Mouse (Mus musculus): ENCODE data around the gene Synj2.
A peak's percentile ranks its signal among the peaks of the same experiment; 100 is the strongest.

Synj2 gene

DNA sequence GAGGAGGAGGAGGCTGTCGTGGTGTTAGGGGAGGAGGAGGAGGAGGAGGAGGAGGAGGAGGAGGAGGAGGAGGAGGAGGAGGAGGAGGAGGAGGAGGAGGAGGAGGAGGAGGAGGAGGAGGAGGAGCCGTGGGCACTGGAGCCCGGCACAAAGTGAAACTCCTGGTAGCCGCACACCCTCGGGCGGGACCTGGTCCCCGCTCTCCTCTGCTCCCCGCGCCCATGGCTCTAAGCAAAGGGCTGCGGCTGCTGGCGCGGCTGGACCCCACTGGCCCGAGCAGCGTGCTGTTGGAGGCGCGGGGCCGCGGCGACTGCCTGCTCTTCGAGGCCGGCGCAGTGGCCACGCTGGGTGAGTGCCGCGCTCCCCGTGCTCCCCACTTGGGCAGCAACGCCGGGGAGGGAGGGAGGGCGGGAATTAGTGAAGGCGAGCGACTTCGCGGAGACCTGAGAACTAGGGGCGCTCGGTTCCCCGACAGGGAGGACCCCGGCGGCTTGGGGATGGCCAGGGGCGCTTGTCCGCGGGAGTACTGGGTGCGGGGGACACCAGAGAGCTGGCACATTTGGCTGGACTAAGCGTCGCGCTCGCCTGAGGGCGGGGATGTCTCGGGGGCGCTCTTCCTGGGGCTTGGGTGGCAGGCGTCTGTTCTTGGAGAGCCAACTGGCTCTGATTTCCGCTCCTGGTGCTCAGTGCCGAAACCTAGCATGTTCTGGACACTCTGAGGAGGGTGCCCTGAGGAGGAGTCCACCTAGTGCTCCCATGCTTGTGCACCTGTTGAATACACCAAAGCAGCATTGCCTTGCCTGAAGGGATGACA is at the start of gene Synj2:
TSS of gene Synj2 (plus strand) at position 51 of the 814 bp plus-strand sequence.
- DNase-seq (ENCODE audit: low read depth, low spot score) = peak; percentile 65
- Histone ChIP-seq H3K27me3 (ENCODE audit: control insufficient read depth, insufficient read depth, low read length, poor library complexity, severe bottlenecking) (no peaks in the 10 kb centered on the region), H3K36me3 (ENCODE audit: control insufficient read depth, insufficient read depth, low read length, poor library complexity, severe bottlenecking) (no peaks in the 10 kb centered on the region)

DNA sequence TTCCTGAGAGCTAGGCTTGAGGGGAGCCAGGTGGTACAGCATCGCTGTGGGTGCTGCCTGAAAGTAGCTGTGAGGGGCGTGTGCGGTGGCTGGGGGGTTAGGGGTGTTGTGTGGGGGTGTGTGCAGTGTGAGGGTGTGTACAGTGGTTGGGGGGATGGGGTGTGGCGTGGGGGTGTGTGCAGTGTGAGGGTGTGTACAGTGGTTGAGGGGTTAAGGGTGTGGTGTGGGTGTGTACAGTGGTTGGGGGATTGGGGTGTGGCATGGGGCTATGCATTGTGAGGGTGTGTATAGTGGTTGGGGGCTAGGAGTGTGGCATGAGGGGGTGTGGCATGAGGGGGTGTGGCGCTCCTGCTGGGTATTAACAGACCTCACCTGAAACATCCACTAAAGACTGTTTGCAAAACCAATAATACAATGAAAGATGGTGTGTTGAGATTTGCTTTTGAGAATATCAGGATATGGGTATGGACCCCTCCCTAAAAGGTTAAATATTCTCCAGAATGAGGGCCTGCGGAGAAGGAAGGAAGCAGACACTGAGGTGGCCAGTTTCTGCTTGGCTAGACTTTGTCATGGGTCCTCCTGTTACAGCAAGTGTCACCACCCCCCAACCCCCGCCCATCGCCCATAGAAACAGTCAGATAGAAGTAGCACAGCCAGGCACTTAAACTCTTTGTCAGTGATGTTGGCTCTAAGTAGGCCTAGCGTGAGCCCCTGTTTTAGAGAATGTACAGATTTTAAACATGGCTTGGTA is 49.0 kb upstream of the Synj2 start:
- no peak for DNase-seq (ENCODE audit: low read depth, low spot score)

GRCm38 (mm10) chr17:5893092-5893491 is 48.0 kb upstream of the Synj2 start:
- no peak for DNase-seq (ENCODE audit: low read depth, low spot score)
- peaks cover 6% of the 10 kb centered on the region for H3K36me3 ChIP-seq (ENCODE audit: control insufficient read depth, insufficient read depth, low read length, poor library complexity, severe bottlenecking)

More for the DNA sequence above, 49.0 kb upstream of the Synj2 start:
- Histone ChIP-seq H3K36me3 (ENCODE audit: control insufficient read depth, insufficient read depth, low read length, poor library complexity, severe bottlenecking) (peaks cover 6% of the 10 kb centered on the region), H3K27me3 (ENCODE audit: control insufficient read depth, insufficient read depth, low read length, poor library complexity, severe bottlenecking) (no peaks in the 10 kb centered on the region)

GRCm38 (mm10) chr17:5893574-5894148 is 47.4 kb upstream of the Synj2 start:
- Histone ChIP-seq H3K27me3 (ENCODE audit: control insufficient read depth, insufficient read depth, low read length, poor library complexity, severe bottlenecking) (no peaks in the 10 kb centered on the region), H3K36me3 (ENCODE audit: control insufficient read depth, insufficient read depth, low read length, poor library complexity, severe bottlenecking) (peaks cover 6% of the 10 kb centered on the region)
- no peak for DNase-seq (ENCODE audit: low read depth, low spot score)

More at GRCm38 (mm10) chr17:5893092-5893491, 48.0 kb upstream of the Synj2 start:
- H3K27me3 ChIP-seq (ENCODE audit: control insufficient read depth, insufficient read depth, low read length, poor library complexity, severe bottlenecking) = no peaks in the 10 kb centered on the region

DNA sequence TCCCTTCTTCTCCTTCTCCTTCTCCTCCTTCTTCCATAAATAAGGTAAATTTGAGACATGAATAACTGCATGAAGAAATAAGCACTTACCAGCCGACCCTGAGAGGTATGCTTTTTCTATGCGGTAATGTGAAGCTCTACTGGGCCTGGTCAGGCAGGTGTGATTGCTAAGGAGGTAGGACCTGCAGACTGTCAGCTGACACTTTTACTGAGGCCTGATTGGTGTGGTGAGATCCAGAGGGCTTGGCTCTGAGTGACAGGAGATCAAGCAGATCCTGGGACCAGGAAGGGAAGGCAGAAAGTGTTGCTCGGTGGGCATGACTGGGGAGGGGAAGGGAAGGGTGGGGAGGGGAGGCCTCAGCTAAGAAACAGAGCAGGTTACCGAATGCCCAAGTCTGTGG is 45.0 kb upstream of the Synj2 start:
- DNase-seq (ENCODE audit: low read depth, low spot score) = no peak
- Histone ChIP-seq H3K36me3 (ENCODE audit: control insufficient read depth, insufficient read depth, low read length, poor library complexity, severe bottlenecking) (peaks cover 6% of the 10 kb centered on the region), H3K27me3 (ENCODE audit: control insufficient read depth, insufficient read depth, low read length, poor library complexity, severe bottlenecking) (no peaks in the 10 kb centered on the region)

GRCm38 (mm10) chr17:5896607-5897006 is 44.5 kb upstream of the Synj2 start:
- H3K36me3 ChIP-seq (ENCODE audit: control insufficient read depth, insufficient read depth, low read length, poor library complexity, severe bottlenecking) = peaks cover 6% of the 10 kb centered on the region
- DNase-seq (ENCODE audit: low read depth, low spot score) = no peak

DNA sequence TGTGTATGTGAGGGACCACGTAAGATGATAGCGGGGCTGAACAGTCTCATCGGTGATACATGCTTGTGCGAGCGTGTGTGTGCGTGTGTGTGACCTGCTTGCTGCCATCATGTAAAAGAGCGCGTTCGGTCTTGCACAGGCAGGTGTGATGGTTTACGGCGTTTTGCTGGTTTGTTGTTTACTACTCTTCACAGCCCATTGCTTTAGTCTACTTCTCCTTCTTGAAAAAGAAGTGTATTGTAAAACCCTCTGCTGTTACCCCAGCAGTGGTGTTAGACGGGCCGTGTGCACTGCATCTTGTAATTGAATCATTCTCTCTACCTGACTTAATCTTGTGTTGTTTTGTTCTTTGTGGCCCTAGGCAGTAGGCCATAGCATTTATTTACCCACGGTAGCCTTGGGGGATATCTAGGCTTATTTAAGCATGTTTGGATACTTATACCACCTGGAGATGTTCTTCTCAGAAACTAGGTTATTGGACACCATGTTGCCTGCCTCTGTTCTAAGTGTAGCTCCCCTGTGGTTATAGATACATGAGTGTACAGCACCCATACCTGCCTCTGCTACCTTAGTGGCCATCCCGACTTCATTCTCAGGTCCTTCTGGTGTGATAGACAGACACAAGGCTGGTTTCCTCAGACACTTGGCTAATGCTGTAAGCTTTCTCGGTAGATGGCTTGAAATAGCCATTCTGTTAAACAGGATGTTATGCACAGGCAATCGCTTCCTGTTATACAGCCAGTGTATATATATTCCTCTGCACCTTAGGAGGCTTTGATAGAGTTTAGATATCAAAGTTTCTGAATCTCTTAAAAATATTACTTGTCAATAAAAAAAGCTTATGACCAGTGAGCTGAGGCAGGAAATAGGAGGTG is 43.5 kb upstream of the Synj2 start:
- no peaks in the 10 kb centered on the region for H3K27me3 ChIP-seq (ENCODE audit: control insufficient read depth, insufficient read depth, low read length, poor library complexity, severe bottlenecking)
- peaks cover 6% of the 10 kb centered on the region for H3K36me3 ChIP-seq (ENCODE audit: control insufficient read depth, insufficient read depth, low read length, poor library complexity, severe bottlenecking)
- DNase-seq (ENCODE audit: low read depth, low spot score) = peak; percentile 69

More at GRCm38 (mm10) chr17:5896607-5897006, 44.5 kb upstream of the Synj2 start:
- H3K27me3 ChIP-seq (ENCODE audit: control insufficient read depth, insufficient read depth, low read length, poor library complexity, severe bottlenecking) = no peaks in the 10 kb centered on the region

- no peak for DNase-seq (ENCODE audit: low read depth, low spot score)
- Histone ChIP-seq H3K27me3 (ENCODE audit: control insufficient read depth, insufficient read depth, low read length, poor library complexity, severe bottlenecking) (no peaks in the 10 kb centered on the region), H3K36me3 (ENCODE audit: control insufficient read depth, insufficient read depth, low read length, poor library complexity, severe bottlenecking) (peaks cover 8% of the 10 kb centered on the region)
Measured at GRCm38 (mm10) chr17:5899251-5899650, 41.8 kb upstream of the Synj2 start.

DNA sequence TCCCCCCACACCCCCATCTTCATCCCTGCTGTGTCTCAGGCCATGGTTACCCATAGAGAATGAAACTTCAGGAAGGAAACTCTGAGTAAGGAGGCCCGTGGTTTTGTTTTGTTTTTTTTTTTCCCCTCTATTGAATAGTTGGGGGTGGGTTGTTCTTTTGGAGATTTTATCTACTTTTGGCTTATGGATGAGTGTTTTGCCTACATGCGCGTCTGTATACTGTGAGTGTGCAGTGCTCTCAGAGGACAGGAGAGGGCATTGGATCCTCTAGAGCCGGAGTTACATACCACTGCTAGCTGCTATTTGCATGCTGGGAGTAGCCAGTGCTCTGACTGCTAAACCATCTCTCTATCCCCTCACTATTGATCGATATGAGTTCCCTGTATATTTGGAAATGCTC is 39.7 kb upstream of the Synj2 start:
- H3K27me3 ChIP-seq (ENCODE audit: control insufficient read depth, insufficient read depth, low read length, poor library complexity, severe bottlenecking) = no peaks in the 10 kb centered on the region
- H3K36me3 ChIP-seq (ENCODE audit: control insufficient read depth, insufficient read depth, low read length, poor library complexity, severe bottlenecking) = peaks cover 10% of the 10 kb centered on the region
- DNase-seq (ENCODE audit: low read depth, low spot score) = no peak

GRCm38 (mm10) chr17:5903630-5904301 is 37.3 kb upstream of the Synj2 start:
- no peak for DNase-seq (ENCODE audit: low read depth, low spot score)
- no peaks in the 10 kb centered on the region for H3K27me3 ChIP-seq (ENCODE audit: control insufficient read depth, insufficient read depth, low read length, poor library complexity, severe bottlenecking)
- peaks cover 20% of the 10 kb centered on the region for H3K36me3 ChIP-seq (ENCODE audit: control insufficient read depth, insufficient read depth, low read length, poor library complexity, severe bottlenecking)

GRCm38 (mm10) chr17:5909681-5910080 is 31.4 kb upstream of the Synj2 start:
- DNase-seq (ENCODE audit: low read depth, low spot score) = no peak
- no peaks in the 10 kb centered on the region for H3K27me3 ChIP-seq (ENCODE audit: control insufficient read depth, insufficient read depth, low read length, poor library complexity, severe bottlenecking)
- H3K36me3 ChIP-seq (ENCODE audit: control insufficient read depth, insufficient read depth, low read length, poor library complexity, severe bottlenecking) = peaks cover 24% of the 10 kb centered on the region

DNA sequence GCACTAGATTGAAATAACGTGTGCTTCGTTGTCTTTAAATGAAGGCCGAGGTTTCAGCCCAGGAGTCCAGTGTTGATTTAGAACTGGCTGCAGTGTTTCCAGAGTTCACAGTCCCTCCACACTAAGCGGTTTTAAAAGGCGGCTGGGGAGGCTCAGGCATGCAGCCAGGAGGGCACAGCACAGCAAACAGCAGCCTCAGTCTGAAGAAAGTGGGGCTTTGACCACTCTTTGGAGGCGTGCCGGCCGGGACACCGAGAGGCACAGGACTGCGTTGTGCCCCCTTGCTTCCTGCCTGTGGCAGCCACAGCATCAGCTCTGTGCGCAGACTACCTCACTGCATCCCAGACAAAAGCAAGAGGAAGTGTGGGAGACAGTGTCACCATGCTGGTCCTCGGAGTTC is 29.5 kb upstream of the Synj2 start:
- no peak for DNase-seq (ENCODE audit: low read depth, low spot score)
- H3K36me3 ChIP-seq (ENCODE audit: control insufficient read depth, insufficient read depth, low read length, poor library complexity, severe bottlenecking) = peaks cover 22% of the 10 kb centered on the region

DNA sequence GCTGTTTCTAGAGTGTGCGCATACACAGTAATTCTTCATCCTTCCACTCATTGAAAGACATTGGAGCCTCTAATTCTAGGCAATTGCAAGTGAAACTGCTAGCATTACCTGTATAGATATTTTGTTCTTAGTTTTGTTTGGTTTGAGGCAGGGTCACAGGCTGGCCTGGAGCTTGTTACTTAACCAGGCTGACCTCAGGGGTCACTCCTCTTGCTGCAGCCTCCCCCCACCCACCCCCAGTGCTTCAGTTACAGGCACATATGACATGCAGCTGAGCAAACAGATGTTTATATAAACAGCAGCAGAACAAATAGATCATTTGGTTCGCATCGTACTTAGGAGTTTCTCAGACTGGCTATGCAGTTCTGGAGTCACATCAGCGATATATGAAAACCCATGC is 28.3 kb upstream of the Synj2 start:
- peaks cover 20% of the 10 kb centered on the region for H3K36me3 ChIP-seq (ENCODE audit: control insufficient read depth, insufficient read depth, low read length, poor library complexity, severe bottlenecking)
- H3K27me3 ChIP-seq (ENCODE audit: control insufficient read depth, insufficient read depth, low read length, poor library complexity, severe bottlenecking) = no peaks in the 10 kb centered on the region
- no peak for DNase-seq (ENCODE audit: low read depth, low spot score)

More for the DNA sequence above, 29.5 kb upstream of the Synj2 start:
- H3K27me3 ChIP-seq (ENCODE audit: control insufficient read depth, insufficient read depth, low read length, poor library complexity, severe bottlenecking) = no peaks in the 10 kb centered on the region

GRCm38 (mm10) chr17:5914217-5914616 is 26.9 kb upstream of the Synj2 start:
- Histone ChIP-seq H3K27me3 (ENCODE audit: control insufficient read depth, insufficient read depth, low read length, poor library complexity, severe bottlenecking) (no peaks in the 10 kb centered on the region), H3K36me3 (ENCODE audit: control insufficient read depth, insufficient read depth, low read length, poor library complexity, severe bottlenecking) (peaks cover 12% of the 10 kb centered on the region)
- no peak for DNase-seq (ENCODE audit: low read depth, low spot score)

All from splenic B cell, adult 2 months (primary cell).